Mouse (Mus musculus): Measurements from ENCODE around the gene Sgsh.

GRCm38 (mm10) chr11:119392800-119393482 lies 37.6 kb upstream of the Sgsh start, which contains the start of gene Rnf213:
- TF ChIP-seq CTCF (IDR thresholded peaks at IDR 0.05; ENCODE audit: extremely low read depth, insufficient read depth, insufficient read length, insufficient replicate concordance) (no peak), POLR2A (IDR thresholded peaks at IDR 0.05; ENCODE audit: low read depth, low read length) (peak; percentile 52)

All from spleen, adult 2 months (tissue).